Mouse (Mus musculus) heart, embryonic 11.5 days (tissue): Measurements from ENCODE around the gene Rps24. TPM values are rescaled to one million over a fixed set of nuclear protein-coding genes. Genes with fewer than 3 reads are reported as not detected.

Experiments used
- ATAC-seq: fragments of 200-750 bp; cut with Nextera tagmentation; replicated peaks from 2 replicates; pipeline ENCODE4 v1.8.0; 2017; ENCODE audit warnings: moderate library complexity; ENCODE audit not compliant: insufficient number of reproducible peaks, low FRiP score, low TSS enrichment
- H3K27ac ChIP-seq: fragments of 300-500 bp; sonication (generic); 2 replicates; pipeline ENCODE4 v1.5.1; 2014; ENCODE audit warnings: mild to moderate bottlenecking, low read depth, low read length
- H3K27me3 ChIP-seq: fragments of 300-500 bp; sonication (generic); 2 replicates; pipeline ENCODE4 v1.6.1; 2014; ENCODE audit warnings: mild to moderate bottlenecking, low read length, mixed read lengths; ENCODE audit not compliant: control insufficient read depth, insufficient read depth
- H3K36me3 ChIP-seq: fragments of 300-500 bp; sonication (generic); 2 replicates; pipeline ENCODE4 v1.6.1; 2014; ENCODE audit warnings: mild to moderate bottlenecking, low read length, moderate library complexity, mixed read lengths; ENCODE audit not compliant: control insufficient read depth, insufficient read depth
- H3K4me1 ChIP-seq: fragments of 300-500 bp; sonication (generic); 2 replicates; pipeline ENCODE4 v1.6.1; 2014; ENCODE audit warnings: low read length; ENCODE audit not compliant: control insufficient read depth, insufficient read depth
- H3K4me2 ChIP-seq: fragments of 300-500 bp; sonication (generic); 2 replicates; pipeline ENCODE4 v1.6.1; 2014; ENCODE audit warnings: mild to moderate bottlenecking, moderate library complexity
- H3K4me3 ChIP-seq: fragments of 300-500 bp; sonication (generic); 2 replicates; pipeline ENCODE4 v1.5.1; 2014; ENCODE audit warnings: low read depth, low read length
- H3K9ac ChIP-seq: fragments of 300-500 bp; sonication (generic); 2 replicates; pipeline ENCODE4 v1.6.1; 2014; ENCODE audit warnings: mild to moderate bottlenecking, low read depth, low read length, moderate library complexity
- H3K9me3 ChIP-seq: fragments of 300-500 bp; sonication (generic); replicated peaks from 2 replicates; pipeline ENCODE4 v1.6.1; 2016; ENCODE audit warnings: low read length; ENCODE audit not compliant: control insufficient read depth
- WGBS: fragments of 180-500 bp; shearing (Covaris S2); extraction: QIAGEN DNeasy Blood & Tissue Kit; methylation state at CpG from one replicate; pipeline ENCODE4 v1.1.7; 2014; ENCODE audit not compliant: insufficient replicate concordance; 5-methylcytosine and 5-hydroxymethylcytosine counted together
- polyA plus RNA-seq: library from polyadenylated mRNA; unstranded; fragments of >200 nt; fragmentation: Nextera tagmentation; extraction: Ambion mirVana; gene quantifications from 2 replicates; pipeline ENCODE4 v1.2.1, GENCODE M21; 2014

Gene Rps24
- polyA plus RNA-seq, 1 experiment from 2014 or later: 922 TPM

GRCm38 (mm10) chr14:24507452-24508069, 20.6 kb downstream of the Rps24 start:
- no peaks in the 10 kb centered on the region for H3K27me3 ChIP-seq
- H3K9ac ChIP-seq: no peak overlapping the region
- H3K4me3 ChIP-seq: no peak overlapping the region
- no peaks in the 10 kb centered on the region for H3K36me3 ChIP-seq
- ATAC-seq: no peak
- peaks cover 5% of the 10 kb centered on the region; the same call in 1 of the 2 replicates for H3K9me3 ChIP-seq
- peak overlapping the region; percentile 56 for H3K4me2 ChIP-seq
- WGBS: 23% methylated on average over 14 of the region's 14 CpGs
- H3K27ac ChIP-seq: no peak overlapping the region
- peaks cover 15% of the 10 kb centered on the region for H3K4me1 ChIP-seq

DNA sequence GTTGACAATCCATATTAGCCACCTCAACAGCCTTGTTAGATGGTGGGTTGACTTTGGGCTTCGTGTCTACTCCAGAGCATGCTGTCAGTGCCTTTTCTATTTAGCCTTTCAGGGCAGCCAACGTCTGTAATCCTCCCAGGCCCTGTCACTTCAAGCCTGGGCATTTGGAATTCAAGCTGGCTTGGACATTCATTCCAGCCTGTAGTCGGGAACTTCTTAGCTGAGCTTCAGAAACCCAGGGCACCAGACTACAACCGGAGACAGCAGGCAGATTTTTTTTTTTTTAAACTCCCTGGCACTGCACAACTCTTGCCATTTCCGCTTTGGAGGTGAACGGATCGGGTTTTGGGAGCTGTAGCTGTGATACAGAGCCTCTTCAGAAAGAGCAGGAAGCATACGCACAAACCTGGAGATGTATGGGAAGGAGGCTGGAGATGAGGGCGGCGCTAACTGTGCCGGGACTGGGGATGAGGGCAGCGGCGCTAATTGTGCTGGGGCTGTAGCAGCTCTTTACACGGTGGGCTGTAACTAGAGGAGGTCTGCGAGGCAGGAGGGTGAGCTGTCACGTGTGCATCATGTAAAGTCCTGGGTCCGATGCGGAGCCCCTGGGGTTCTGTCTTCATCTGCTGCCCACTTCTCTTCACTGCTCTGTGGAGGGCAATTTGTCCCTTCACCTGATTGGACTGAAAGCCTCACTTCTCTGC, 21.3 kb downstream of the Rps24 start:
- no peak overlapping the region for H3K9ac ChIP-seq
- peaks cover 15% of the 10 kb centered on the region for H3K4me1 ChIP-seq
- ATAC-seq: no peak
- 18% methylated on average over 18 of the region's 18 CpGs for WGBS
- peak overlapping the region; percentile 56 for H3K4me2 ChIP-seq
- no peak overlapping the region for H3K27ac ChIP-seq
- H3K36me3 ChIP-seq: no peaks in the 10 kb centered on the region
- H3K27me3 ChIP-seq: no peaks in the 10 kb centered on the region
- H3K4me3 ChIP-seq: 0 out of 2 replicates have a peak overlapping the region, but pooled peaks have one; percentile 12
- peaks cover 5% of the 10 kb centered on the region; the same call in 1 of the 2 replicates for H3K9me3 ChIP-seq

GRCm38 (mm10) chr14:24509557-24509956, 22.6 kb downstream of the Rps24 start:
- Histone ChIP-seq H3K9ac (no peak overlapping the region), H3K4me1 (peaks cover 15% of the 10 kb centered on the region), H3K4me3 (no peak overlapping the region), H3K27me3 (no peaks in the 10 kb centered on the region), H3K9me3 (peaks cover 5% of the 10 kb centered on the region; the same call in 1 of the 2 replicates), H3K36me3 (no peaks in the 10 kb centered on the region), H3K4me2 (no peak overlapping the region), H3K27ac (no peak overlapping the region)
- WGBS: 64% methylated on average over 5 of the region's 5 CpGs
- ATAC-seq: no peak

- no peak for ATAC-seq
- no peak overlapping the region for H3K4me3 ChIP-seq
- H3K27me3 ChIP-seq: no peaks in the 10 kb centered on the region
- H3K27ac ChIP-seq: no peak overlapping the region
- no peak overlapping the region for H3K9ac ChIP-seq
- peaks cover 5% of the 10 kb centered on the region; the same call in 1 of the 2 replicates for H3K9me3 ChIP-seq
- no peaks in the 10 kb centered on the region for H3K36me3 ChIP-seq
- peaks cover 15% of the 10 kb centered on the region for H3K4me1 ChIP-seq
- H3K4me2 ChIP-seq: no peak overlapping the region
- WGBS: 90% methylated on average over 1 of the region's 1 CpGs
Observed at GRCm38 (mm10) chr14:24510218-24510617, 23.3 kb downstream of the Rps24 start.

DNA sequence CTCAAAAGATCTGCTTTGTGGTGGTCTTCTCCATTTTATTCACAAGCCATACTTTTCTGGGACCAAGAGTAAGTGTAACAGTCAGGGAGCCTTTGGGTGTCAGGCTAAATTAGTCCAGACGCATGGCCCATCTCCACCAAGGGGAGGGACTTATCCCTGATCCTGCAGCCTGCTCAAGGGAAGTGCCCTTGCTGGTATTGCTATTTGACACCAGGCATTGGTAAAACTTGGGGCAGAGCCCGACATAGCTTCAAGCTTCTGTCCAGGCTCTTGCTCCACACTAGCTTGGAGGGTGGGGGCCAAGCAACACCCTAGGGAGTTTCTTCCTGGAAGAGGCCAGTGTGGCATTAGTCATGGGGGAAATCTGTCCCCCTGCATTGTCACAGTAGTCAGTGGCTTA, 23.8 kb downstream of the Rps24 start:
- no peak overlapping the region for H3K4me3 ChIP-seq
- H3K36me3 ChIP-seq: no peaks in the 10 kb centered on the region
- H3K9ac ChIP-seq: no peak overlapping the region
- no peak overlapping the region for H3K27ac ChIP-seq
- WGBS: 78% methylated on average over 2 of the region's 2 CpGs
- no peak for ATAC-seq
- H3K9me3 ChIP-seq: peaks cover 5% of the 10 kb centered on the region; the same call in 1 of the 2 replicates
- H3K27me3 ChIP-seq: no peaks in the 10 kb centered on the region
- peaks cover 15% of the 10 kb centered on the region for H3K4me1 ChIP-seq
- no peak overlapping the region for H3K4me2 ChIP-seq

- Histone ChIP-seq H3K27me3 (no peaks in the 10 kb centered on the region), H3K36me3 (no peaks in the 10 kb centered on the region), H3K4me2 (no peak overlapping the region), H3K27ac (no peak overlapping the region), H3K4me1 (peaks cover 10% of the 10 kb centered on the region), H3K9me3 (peaks cover 5% of the 10 kb centered on the region; the same call in 1 of the 2 replicates), H3K9ac (no peak overlapping the region), H3K4me3 (no peak overlapping the region)
- no peak for ATAC-seq
- WGBS: 73% methylated on average over 6 of the region's 6 CpGs
Observed at GRCm38 (mm10) chr14:24512527-24513161, 25.7 kb downstream of the Rps24 start.

DNA sequence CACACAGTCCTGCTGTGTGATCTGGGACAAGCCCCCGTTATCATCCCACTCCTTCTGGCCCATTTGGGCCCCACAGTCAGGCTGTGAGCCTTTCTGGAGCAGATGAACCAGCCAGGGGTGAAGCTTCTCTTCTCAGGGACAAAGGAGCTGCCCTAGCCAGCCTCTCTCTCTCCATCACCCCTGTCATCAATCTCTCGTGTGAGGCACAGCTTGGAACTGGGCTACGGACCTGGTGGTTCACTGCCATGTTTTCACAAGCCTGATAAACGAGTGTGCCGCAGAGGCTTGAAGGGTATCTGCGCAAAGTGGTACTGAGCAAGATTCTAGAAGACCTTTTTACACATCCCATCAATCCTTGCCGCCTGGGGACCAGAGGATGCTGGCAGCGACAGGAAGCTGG, 34.7 kb downstream of the Rps24 start:
- H3K9me3 ChIP-seq: no peaks in the 10 kb centered on the region
- 37% methylated on average over 8 of the region's 8 CpGs for WGBS
- ATAC-seq: no peak

DNA sequence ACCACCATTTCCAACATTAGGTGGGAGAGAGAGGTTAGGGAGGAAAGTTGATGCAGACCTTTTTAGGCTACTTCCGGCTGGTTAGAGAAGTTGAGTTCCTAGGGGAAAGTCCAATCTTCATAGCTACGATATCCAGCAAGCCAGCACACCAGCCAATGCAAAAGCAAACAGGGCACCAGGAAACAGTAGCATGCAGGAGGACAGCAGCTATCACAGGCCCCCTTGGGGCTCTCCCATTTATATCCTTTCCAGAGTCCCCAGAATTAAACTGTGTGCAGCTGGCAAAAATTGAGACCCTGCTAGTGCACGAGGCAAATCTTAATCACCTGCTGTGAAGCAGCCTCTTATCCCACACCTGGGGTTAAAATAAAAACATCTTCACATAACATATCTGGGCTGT, 38.2 kb downstream of the Rps24 start:
- no peak for ATAC-seq
- no peaks in the 10 kb centered on the region for H3K9me3 ChIP-seq
- no peaks in the 10 kb centered on the region for H3K27me3 ChIP-seq
- 68% methylated on average over 3 of the region's 3 CpGs for WGBS
- H3K36me3 ChIP-seq: no peaks in the 10 kb centered on the region
- H3K4me3 ChIP-seq: no peak overlapping the region
- H3K4me1 ChIP-seq: no peaks in the 10 kb centered on the region; the same call in 1 of the 2 replicates
- H3K9ac ChIP-seq: no peak overlapping the region
- H3K27ac ChIP-seq: no peak overlapping the region
- no peak overlapping the region for H3K4me2 ChIP-seq

More for the DNA sequence above, 34.7 kb downstream of the Rps24 start:
- H3K4me1 ChIP-seq: no peaks in the 10 kb centered on the region
- no peak overlapping the region for H3K27ac ChIP-seq
- H3K36me3 ChIP-seq: no peaks in the 10 kb centered on the region
- H3K4me2 ChIP-seq: no peak overlapping the region
- no peak overlapping the region for H3K4me3 ChIP-seq
- no peak overlapping the region for H3K9ac ChIP-seq
- 0 out of 2 replicates have a peak, but pooled peaks cover 3% of the 10 kb centered on the region for H3K27me3 ChIP-seq
